19 mouse cellular contexts compared by ENCODE assay signal in genomic region chr13:18759361-18760056, GRCm38 (mm10). TPM values are rescaled to one million over a fixed set of nuclear protein-coding genes. Genes with fewer than 3 reads are reported as not detected.
DNase-seq lines count a peak whose midpoint lies in the region; ATAC-seq and TF ChIP-seq lines count a peak whose summit lies in the region.
"Had no signal": no experiment of that assay in that cellular context is flagged by ENCODE, and none has a peak within 500 bp of the region (broad histone marks: within the 10 kb centered on the region; RNA-seq: fewer than 3 reads in every experiment).

No protein-coding gene starts in this region.

- 75% methylated on average over 5 of the region's 5 CpGs for WGBS in kidney, embryonic 15.5 days
- WGBS in liver, embryonic 16.5 days (ENCODE audit: insufficient replicate concordance), result 67% methylated on average over 5 of the region's 5 CpGs
- 83% methylated on average over 5 of the region's 5 CpGs for whole genome bisulfite sequencing in liver, embryonic 12.5 days (ENCODE audit: insufficient replicate concordance)
- WGBS in intestine, postnatal 0 days, result 50% methylated on average over 5 of the region's 5 CpGs
- WGBS in hindbrain, embryonic 10.5 days, result 90% methylated on average over 5 of the region's 5 CpGs

- no peak overlapping the region for H3K9ac ChIP-seq in kidney, embryonic 15.5 days
- H3K9ac ChIP-seq in liver, embryonic 16.5 days (ENCODE audit: low read depth, low read length), result no peak overlapping the region
- H3K9ac ChIP-seq in liver, embryonic 12.5 days, result no peak overlapping the region
- H3K9ac ChIP-seq in intestine, postnatal 0 days (ENCODE audit: low read depth, low read length), result no peak overlapping the region
- H3K9ac ChIP-seq: embryonic facial prominence, embryonic 15.5 days; heart, embryonic 12.5 days had no signal

- H3K4me3 ChIP-seq in kidney, embryonic 15.5 days (replicated peaks), result no peak overlapping the region
- no peak overlapping the region for H3K4me3 ChIP-seq in liver, embryonic 16.5 days (ENCODE audit: low read depth, low read length)
- no peak overlapping the region for H3K4me3 ChIP-seq in liver, embryonic 12.5 days
- H3K4me3 ChIP-seq in intestine, postnatal 0 days (ENCODE audit: low read depth, low read length), result no peak overlapping the region
- no peak overlapping the region for H3K4me3 ChIP-seq in hindbrain, embryonic 10.5 days
- H3K4me3 ChIP-seq: embryonic facial prominence, embryonic 15.5 days; erythroblast, embryonic 14.5 days; forebrain, embryonic 10.5 days; gastrocnemius, adult 2 months; heart, embryonic 12.5 days had no signal

- H3K36me3 ChIP-seq in kidney, embryonic 15.5 days, result no peaks in the 10 kb centered on the region
- no peaks in the 10 kb centered on the region for H3K36me3 ChIP-seq in liver, embryonic 16.5 days (ENCODE audit: control insufficient read depth, insufficient read depth)
- no peaks in the 10 kb centered on the region for H3K36me3 ChIP-seq in liver, embryonic 12.5 days
- H3K36me3 ChIP-seq in intestine, postnatal 0 days (ENCODE audit: control insufficient read depth, insufficient read depth), result no peaks in the 10 kb centered on the region
- no peaks in the 10 kb centered on the region for H3K36me3 ChIP-seq in hindbrain, embryonic 10.5 days
- H3K36me3 ChIP-seq: embryonic facial prominence, embryonic 15.5 days; forebrain, embryonic 10.5 days; heart, embryonic 12.5 days had no signal

- ATAC-seq in kidney, embryonic 15.5 days (replicated peaks; ENCODE audit: low FRiP score), result no peak
- peak; percentile 43; the same call in 1 of the 2 replicates for ATAC-seq in liver, embryonic 16.5 days (ENCODE audit: low read depth)
- ATAC-seq in liver, embryonic 12.5 days, result no peak
- peak; percentile 45; the same call in 1 of the 2 replicates for ATAC-seq in intestine, postnatal 0 days
- ATAC-seq: forebrain, embryonic 14.5 days had no signal

- no peaks in the 10 kb centered on the region for H3K27me3 ChIP-seq in kidney, embryonic 15.5 days
- H3K27me3 ChIP-seq in liver, embryonic 16.5 days (ENCODE audit: control insufficient read depth, insufficient read depth, low read depth, low read length), result no peaks in the 10 kb centered on the region
- no peaks in the 10 kb centered on the region for H3K27me3 ChIP-seq in liver, embryonic 12.5 days (replicated peaks)
- H3K27me3 ChIP-seq in intestine, postnatal 0 days (replicated peaks; ENCODE audit: control insufficient read depth, insufficient read depth, low read length), result no peaks in the 10 kb centered on the region
- H3K27me3 ChIP-seq in hindbrain, embryonic 10.5 days (ENCODE audit: insufficient read depth, poor library complexity, severe bottlenecking), result no peaks in the 10 kb centered on the region
- H3K27me3 ChIP-seq: embryonic facial prominence, embryonic 15.5 days; heart, embryonic 12.5 days had no signal

- no peaks in the 10 kb centered on the region for H3K4me1 ChIP-seq in kidney, embryonic 15.5 days
- H3K4me1 ChIP-seq in liver, embryonic 16.5 days (ENCODE audit: control insufficient read depth, low read depth, low read length), result no peaks in the 10 kb centered on the region
- no peaks in the 10 kb centered on the region for H3K4me1 ChIP-seq in liver, embryonic 12.5 days
- 0 out of 2 replicates have a peak, but pooled peaks cover 2% of the 10 kb centered on the region for H3K4me1 ChIP-seq in intestine, postnatal 0 days (replicated peaks; ENCODE audit: control insufficient read depth, insufficient read depth, low read length)
- no peaks in the 10 kb centered on the region for H3K4me1 ChIP-seq in hindbrain, embryonic 10.5 days (replicated peaks)
- H3K4me1 ChIP-seq: embryonic facial prominence, embryonic 15.5 days; heart, embryonic 12.5 days had no signal

- peak; percentile 38 for DNase-seq in kidney, adult 9 months
- peak; percentile 6 for DNase-seq in R1 (ENCODE audit: low read depth, low spot score)
- no peak for DNase-seq in hindbrain, embryonic 10.5 days (ENCODE audit: low spot score)
- DNase-seq: adrenal gland, adult 8-10 months; adrenal gland, postnatal 36 days; cerebellum, adult 2 months; cerebellum, postnatal 14 days; embryo, embryonic 11 days; gastrocnemius, adult 2 months; gastrocnemius, postnatal 25 days had no signal

- H3K4me2 ChIP-seq in kidney, embryonic 15.5 days, result no peak overlapping the region
- H3K4me2 ChIP-seq in liver, embryonic 16.5 days (ENCODE audit: low read depth, low read length), result no peak overlapping the region
- no peak overlapping the region for H3K4me2 ChIP-seq in liver, embryonic 12.5 days
- no peak overlapping the region; the same call in 1 of the 2 replicates for H3K4me2 ChIP-seq in intestine, postnatal 0 days (replicated peaks; ENCODE audit: low read depth)
- H3K4me2 ChIP-seq: embryonic facial prominence, embryonic 15.5 days; heart, embryonic 12.5 days had no signal

- no peak for TF ChIP-seq CTCF in intestine, postnatal 0 days (IDR thresholded peaks at IDR 0.05; ENCODE audit: low read depth)

- H3K27ac ChIP-seq in kidney, embryonic 15.5 days, result no peak overlapping the region
- H3K27ac ChIP-seq in liver, embryonic 16.5 days (ENCODE audit: low read length), result no peak overlapping the region
- no peak overlapping the region for H3K27ac ChIP-seq in liver, embryonic 12.5 days
- no peak overlapping the region for H3K27ac ChIP-seq in intestine, postnatal 0 days (ENCODE audit: low read depth, low read length)
- no peak overlapping the region for H3K27ac ChIP-seq in hindbrain, embryonic 10.5 days
- H3K27ac ChIP-seq: embryonic facial prominence, embryonic 15.5 days; forebrain, embryonic 10.5 days; gastrocnemius, adult 2 months had no signal

- H3K9me3 ChIP-seq in kidney, embryonic 15.5 days (replicated peaks), result no peaks in the 10 kb centered on the region
- no peaks in the 10 kb centered on the region for H3K9me3 ChIP-seq in liver, embryonic 16.5 days (replicated peaks; ENCODE audit: control insufficient read depth, low read length)
- H3K9me3 ChIP-seq in liver, embryonic 12.5 days (replicated peaks), result no peaks in the 10 kb centered on the region
- no peaks in the 10 kb centered on the region for H3K9me3 ChIP-seq in intestine, postnatal 0 days (ENCODE audit: control insufficient read depth)
- H3K9me3 ChIP-seq in hindbrain, embryonic 10.5 days, result no peaks in the 10 kb centered on the region
- H3K9me3 ChIP-seq: embryonic facial prominence, embryonic 15.5 days; forebrain, embryonic 10.5 days; heart, embryonic 12.5 days had no signal

RNA-seq across cellular contexts. Expression of gene Vps41, which starts 42.4 kb away (rescaled TPM):
- polyA plus RNA-seq in kidney, embryonic 15.5 days (2015; fragmentation: Nextera tagmentation; extraction: Ambion mirVana), result 59.0 and 61.1 TPM in 2 replicates
- polyA plus RNA-seq in liver, embryonic 16.5 days (2015; fragmentation: Nextera tagmentation; extraction: Ambion mirVana), result 18.4 and 20.4 TPM in 2 replicates
- 30.2 and 30.9 TPM in 2 replicates for polyA plus RNA-seq in liver, embryonic 12.5 days (2016; fragmentation: Nextera tagmentation; extraction: Ambion mirVana)
- 45.5 and 51.3 TPM in 2 replicates for polyA plus RNA-seq in intestine, postnatal 0 days (2015; fragmentation: Nextera tagmentation; extraction: Ambion mirVana)
- polyA plus RNA-seq in hindbrain, embryonic 10.5 days (2016; fragmentation: Nextera tagmentation; extraction: Ambion mirVana), result 70.9 and 74.1 TPM in 2 replicates

Comparison
In these comparisons a context has a peak if more than half of its experiments do, and no peak if none do; other contexts are left out.
1. ATAC-seq: peak in liver, embryonic 16.5 days (single experiment) and intestine, postnatal 0 days (single experiment); none in kidney, embryonic 15.5 days (single experiment) and liver, embryonic 12.5 days (single experiment).